Mouse (Mus musculus): ENCODE results near the gene Zfp593. TPM values are rescaled to one million over a fixed set of nuclear protein-coding genes. Genes with fewer than 3 reads are reported as not detected.

Zfp593 gene
- total RNA-seq, 2 experiments from 2014 or later: 10.5 to 10.8 TPM

DNA sequence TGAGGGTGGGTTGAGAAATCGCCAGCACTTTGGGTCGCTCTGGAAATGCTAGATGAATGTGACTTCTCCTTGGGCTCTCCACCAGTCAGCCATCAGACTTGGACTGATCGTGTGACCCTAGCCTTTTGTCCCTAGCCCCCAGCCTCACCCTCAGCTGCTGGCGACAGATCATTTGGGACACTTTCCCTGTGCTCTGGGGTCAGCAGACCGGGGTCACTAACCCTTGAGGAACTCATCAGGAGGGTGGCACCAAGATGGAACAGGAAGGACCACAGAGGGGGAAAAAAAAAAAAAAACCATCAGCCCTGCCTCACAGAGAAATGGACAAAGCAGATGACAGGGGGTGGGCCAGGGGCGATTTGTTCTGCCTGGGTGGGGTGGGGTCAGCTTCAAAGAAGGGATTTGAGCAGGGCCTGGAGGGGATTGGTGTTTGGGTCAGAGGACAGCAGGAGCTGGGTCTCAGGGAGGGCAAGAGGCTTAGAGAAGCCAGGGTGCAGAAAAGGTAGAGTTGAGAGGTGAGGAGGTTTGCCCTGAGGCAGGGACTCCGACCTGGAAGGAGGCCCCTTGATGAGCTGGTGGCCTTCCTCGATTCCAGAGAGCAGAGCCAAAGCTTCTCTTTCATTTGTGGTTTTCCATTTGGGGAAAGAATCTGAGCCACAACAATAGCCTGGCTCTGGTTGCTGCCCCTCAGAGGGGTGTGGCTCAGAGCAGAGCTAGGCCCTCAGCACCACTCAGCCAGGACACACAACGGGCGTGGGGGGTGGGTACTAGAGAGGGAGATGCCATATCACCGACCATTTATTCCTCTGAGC is 12.0 kb upstream of the Zfp593 start:
- no peak for DNase-seq (ENCODE audit: low spot score in 2 of 2)

- no peak for DNase-seq (ENCODE audit: low spot score in 2 of 2)
These were observed 11.2 kb upstream of the Zfp593 start for GRCm38 (mm10) chr4:134256407-134257197.

DNA sequence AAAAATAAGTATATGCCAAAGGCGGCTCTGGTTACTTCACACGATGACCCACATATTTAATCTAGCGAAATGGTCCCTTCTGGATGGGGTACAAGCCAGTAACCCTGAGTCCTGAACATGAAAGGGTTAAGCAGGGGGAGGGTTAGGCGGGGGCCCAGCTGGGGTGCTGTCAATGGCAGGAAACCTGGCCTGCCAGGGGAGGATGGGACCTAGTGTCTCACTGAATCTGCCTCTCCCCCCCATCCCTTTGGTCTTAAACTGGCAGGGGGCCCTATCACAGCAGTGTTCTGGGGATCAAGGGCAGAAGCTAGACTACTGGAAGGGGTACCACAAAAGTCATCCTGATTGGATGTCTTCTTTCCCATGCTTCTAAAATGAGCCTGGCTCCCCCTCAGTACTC is 10.5 kb upstream of the Zfp593 start:
- no peak for DNase-seq (ENCODE audit: low spot score in 2 of 2)

DNA sequence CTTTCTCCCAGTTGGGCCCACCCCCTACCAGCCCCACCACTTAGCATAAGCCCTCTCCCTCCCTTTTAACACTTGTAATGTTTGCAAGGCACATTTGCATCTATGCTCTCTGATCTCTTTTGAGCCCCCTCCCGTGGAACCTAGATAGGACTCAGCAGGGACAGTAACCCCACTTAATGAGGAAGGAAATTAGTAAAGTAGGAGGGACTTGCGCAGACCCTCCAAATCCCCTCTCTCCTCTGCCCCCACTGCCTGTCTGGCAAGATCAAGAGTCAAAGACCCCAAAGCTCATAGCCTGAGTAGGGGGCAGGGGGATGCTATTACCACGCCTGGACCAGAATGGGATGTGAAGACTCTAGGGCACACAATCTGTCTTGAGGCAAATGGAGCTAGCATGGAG is 9.4 kb upstream of the Zfp593 start:
- DNase-seq (ENCODE audit: low spot score in 2 of 2): no peak

DNA sequence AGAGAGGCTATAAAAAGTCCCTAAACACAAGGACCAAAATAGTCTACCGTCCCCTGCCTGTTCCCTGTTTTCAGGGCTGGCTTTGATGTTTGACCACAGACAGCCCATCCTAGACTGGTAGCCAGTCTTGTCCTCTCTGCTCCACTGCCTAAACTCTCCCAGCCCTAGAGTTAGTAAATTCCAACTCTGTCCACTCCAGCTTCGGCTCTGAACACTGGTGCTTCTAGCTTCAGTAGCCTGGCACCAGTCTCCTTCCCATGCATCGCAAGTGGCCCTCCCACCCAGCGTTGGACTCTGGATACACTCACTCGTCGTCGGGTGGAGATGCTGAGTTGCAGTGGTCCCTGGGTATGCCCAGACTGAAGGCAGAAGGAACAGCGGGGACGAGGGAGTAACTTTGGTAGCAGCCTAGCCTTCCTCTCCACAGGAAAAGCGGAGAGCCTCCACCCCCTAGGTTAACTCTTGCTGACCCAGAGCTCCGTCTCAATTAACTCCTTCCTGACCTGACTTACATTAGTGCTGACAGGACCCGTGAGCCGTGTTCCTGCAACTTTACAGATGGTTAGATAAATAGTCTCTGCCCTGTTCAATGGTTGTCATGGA is 8.4 kb upstream of the Zfp593 start, which contains the start of gene Grrp1:
Grrp1 (minus strand) TSS at position 385 of the 603 bp plus-strand sequence.
- DNase-seq (ENCODE audit: low spot score in 2 of 2): no peak

DNA sequence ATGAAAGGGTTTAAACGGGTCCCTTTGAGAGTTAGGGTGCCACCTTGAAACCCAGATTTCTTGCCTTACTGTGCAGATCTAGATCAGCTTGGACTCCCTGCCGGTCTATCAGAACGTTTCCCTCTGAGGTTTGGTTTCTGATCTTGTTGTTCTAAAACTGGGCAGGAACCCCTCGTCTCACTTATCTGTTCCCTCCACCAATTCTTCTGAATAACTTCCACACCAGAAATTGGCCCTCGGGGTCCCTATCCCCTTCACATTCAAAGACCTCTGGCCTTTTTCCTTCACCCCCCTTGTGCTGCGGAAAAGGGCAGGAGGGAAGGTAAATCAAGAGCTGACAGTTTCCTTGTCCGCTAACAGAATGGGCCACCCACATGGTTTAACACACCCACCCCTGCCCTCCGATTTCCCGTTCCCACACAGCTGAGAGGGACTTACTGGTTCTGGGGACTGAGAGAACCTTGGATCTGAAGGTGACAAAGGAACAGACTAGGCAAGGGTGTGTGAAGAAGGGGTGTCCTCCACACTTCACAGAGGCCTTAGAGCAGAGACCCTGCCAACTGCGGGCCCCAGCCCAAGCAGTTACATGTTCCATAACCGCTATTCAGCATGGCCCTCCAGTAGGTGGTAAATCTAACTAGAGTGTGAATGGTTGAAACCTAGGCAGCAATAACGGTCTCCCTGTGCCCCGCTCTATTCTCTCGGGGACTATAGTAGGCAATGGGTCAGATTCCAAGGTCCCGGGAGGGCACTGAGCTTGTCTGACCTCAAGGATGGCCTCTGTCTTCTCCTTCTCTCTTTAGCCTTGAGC is 7.7 kb upstream of the Zfp593 start:
- no peak for DNase-seq (ENCODE audit: low spot score in 2 of 2)

DNA sequence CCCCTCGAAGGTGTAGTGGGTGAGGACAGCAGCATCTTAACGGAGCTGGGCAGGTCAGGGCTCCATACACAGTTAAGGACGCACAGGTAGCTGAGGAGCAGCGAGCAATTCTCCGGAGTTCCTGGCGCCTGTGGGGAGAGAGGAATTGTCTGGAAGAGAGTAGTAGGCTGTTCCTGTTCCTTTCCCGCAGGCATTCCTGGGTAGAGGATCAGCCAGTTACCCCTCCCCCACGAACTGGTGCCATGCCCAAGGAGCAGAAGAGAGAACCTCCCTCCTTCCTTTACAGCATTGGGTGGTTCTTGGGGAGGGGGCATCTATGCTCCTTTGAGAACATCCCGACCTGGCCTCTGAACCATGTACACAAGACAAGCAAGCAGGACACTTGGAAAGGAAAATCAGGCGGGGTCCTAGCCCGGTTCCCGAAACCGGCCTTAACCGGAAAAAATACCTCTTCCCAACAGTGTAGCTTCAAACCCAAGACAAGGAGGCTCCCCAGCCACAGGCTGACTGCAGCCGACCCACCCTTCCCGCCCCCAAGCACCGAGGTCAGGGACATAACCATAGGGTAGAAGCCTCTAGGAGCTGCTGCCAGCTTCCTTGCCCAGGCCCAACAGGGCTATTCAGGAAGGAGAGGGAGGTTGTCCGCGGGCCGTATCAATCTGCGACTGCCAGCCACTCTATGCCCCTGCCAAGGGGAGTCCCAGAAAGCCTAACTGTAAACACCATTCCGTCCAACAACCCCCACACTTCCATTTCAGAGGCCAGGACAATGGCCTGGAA is 6.9 kb upstream of the Zfp593 start:
- DNase-seq (ENCODE audit: low spot score in 2 of 2): no peak

DNA sequence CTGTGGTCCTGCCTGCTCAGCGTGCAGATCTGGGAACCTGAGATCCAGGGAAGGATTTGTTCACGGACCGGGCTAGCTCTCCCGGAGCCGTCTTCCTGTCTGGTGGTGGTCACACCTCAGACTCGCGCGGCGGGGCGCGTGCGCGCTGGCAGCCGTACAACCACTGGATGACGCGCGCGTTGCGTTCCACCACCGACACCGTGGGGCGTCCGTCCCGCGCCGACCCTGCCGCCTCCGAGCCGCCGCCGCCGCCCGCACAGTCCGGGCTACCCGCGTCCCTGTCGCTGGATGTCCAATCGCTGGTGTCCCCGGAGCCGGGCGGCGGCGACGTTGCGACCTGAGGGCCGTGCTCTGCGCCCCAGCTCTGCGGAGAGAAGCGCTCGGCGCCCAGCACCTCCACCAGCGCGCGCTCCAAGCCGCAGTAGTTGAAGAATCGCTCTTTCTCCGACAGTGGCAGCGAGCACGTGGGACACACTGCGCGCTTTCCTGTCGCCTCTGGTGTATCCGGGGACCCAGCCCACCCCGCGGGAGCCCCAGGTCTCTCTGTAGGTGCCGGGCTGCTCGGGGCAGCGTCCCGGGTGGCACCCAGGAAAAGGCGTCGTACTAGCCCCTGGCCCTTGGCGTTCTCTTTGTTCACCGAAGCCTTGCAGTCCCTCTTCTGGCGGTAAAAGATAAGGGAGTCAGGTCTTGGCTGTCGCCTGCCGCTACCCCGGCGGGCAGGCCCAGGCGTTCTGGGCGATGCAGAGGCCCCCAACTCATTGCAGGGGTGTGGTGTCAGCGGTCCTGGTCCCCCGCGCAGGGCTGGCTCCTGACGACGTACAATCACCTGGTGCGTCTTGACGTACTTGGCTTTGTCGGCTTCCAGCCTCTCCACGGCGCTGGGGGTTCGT is 6.1 kb upstream of the Zfp593 start:
- DNase-seq (ENCODE audit: low spot score in 2 of 2): no peak

DNA sequence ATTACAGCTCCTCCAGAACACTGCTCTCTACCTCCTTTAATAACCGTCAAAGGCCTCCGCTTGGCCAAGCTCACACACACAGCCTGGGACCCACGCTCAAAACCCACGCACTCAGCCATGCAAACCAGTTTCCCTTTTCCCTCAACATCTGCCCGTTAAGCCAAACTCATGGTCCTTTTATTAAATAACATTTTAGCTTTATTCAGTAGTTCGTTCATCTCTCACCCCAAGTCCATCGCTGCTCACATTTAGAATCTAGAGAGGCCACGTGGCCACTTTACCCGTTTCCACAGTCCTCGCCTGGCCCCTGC is 5.5 kb upstream of the Zfp593 start:
- no peak for DNase-seq (ENCODE audit: low spot score in 2 of 2)

- DNase-seq (ENCODE audit: low spot score in 2 of 2): no peak
These were observed 4.9 kb upstream of the Zfp593 start for GRCm38 (mm10) chr4:134250116-134250929.

DNA sequence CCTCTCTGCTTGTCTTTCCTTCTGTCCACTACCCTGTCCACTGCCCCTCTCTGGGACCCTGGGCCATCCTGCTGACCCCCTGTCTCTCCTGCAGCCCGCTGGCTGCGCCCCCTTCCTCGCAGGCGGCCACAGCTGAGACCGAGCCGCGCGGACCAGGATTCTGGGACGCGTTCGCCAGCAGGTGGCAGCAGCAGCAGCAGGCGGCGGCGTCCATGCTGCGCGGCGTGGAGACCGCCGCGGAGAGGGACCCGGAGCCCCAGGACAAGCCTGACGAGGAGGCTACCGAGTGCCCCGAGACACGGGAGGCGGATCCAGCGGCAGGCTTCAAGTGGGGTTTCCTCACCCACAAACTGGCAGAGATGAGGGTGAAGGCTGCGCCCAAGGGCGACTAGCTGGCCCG is 4.3 kb upstream of the Zfp593 start:
- DNase-seq (ENCODE audit: low spot score in 2 of 2): peak; percentile 75 to 81

DNA sequence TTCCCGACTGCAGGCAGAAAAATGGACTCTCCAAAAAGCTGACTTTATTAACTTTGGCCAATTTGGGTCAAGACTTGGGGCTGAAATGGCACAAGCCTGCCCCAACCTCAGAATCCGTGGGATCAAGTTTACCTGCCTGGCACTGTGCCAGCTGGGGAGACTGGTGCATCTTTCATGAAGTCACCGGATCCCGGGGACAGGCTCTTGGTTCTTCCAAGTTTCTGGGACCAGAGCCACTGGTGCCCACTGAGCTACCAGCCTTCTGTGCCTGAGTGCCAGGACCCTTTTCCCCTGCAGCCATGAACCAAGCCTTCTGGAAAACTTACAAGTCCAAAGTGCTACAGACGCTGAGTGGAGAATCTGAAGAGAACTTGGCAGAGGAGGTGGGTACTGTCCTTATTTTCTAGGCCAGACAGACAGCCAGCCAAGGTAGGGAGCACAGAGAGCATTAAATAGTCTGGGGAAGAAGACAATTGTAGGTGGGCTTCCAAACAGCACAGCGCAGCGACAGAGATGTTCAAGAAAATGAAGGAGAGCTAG is 1.4 kb upstream of the Zfp593 start, which contains the start of gene Gm30191:
Gm30191 (plus strand) TSS at position 217 of the 540 bp plus-strand sequence.
- DNase-seq (ENCODE audit: low spot score in 2 of 2): no peak

DNA sequence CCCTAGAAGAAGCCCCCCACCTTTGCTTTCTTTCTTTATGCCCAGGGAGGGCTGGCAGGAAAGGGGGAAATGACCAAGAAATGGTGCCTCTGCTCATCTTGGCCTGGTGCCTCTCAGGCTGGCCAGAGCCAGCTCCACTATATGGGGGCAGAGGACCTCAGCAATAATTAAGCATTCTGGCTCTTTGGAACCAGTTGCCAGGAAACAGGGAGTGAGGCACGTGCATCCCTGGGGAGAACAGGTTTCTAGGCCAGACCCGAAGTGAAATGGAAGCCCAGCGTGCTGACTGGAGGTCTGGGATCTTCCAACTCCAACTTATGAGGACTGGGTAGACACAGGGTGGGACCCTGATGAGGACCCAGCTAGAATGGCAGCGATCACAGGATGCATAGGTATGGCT is 864 bp upstream of the Zfp593 start:
- no peak for DNase-seq (ENCODE audit: low spot score in 2 of 2)

GRCm38 (mm10) chr4:134243516-134244250 is 1.7 kb downstream of the Zfp593 start, which contains the start of gene E130218I03Rik:
Gene E130218I03Rik (plus strand): TSS chr4:134243662.
- DNase-seq (ENCODE audit: low spot score in 2 of 2): no peak

- no peak for DNase-seq (ENCODE audit: low spot score in 2 of 2)
These were observed 6.7 kb downstream of the Zfp593 start for GRCm38 (mm10) chr4:134238686-134239085.

DNA sequence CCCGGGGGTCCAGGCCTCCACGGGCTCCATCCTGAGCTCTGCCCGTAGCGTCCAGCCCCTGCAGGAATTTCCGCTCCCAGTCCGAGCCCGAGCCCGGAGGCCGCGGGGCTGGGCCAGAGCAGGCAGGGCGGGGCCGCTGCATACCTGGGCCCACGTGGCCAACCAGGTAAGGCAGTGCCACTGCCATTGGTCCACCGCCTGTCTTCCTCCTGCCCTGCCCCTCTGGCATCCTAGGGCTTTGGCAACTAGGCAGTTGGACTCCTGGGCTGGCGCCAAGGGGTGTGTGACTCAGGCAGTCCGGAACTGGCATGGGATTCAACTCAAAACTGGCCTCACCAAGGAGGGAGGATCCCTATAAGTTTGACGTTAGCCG is 7.1 kb downstream of the Zfp593 start, which contains the start of gene Cnksr1:
Cnksr1 (minus strand) TSS at position 121 of the 373 bp plus-strand sequence.
- DNase-seq (ENCODE audit: low spot score in 2 of 2): peak; percentile 72 to 74

GRCm38 (mm10) chr4:134237582-134238278 is 7.7 kb downstream of the Zfp593 start:
- DNase-seq (ENCODE audit: low spot score in 2 of 2): no peak
